Mouse (Mus musculus) MEL (cell line): ENCODE measurements around the gene Ap5z1. TPM values are rescaled to one million over a fixed set of nuclear protein-coding genes. Genes with fewer than 3 reads are reported as not detected.

ENCODE experiments used
- DNase-seq: peaks from one replicate; pipeline ENCODE4 v3.0.0; 2011; ENCODE audit warnings: low read depth, low spot score
- H3K27ac ChIP-seq: 2 replicates; pipeline ENCODE4 v1.5.1; 2012; ENCODE audit warnings: low read depth, mild to moderate bottlenecking, control low read depth, low read length, moderate library complexity; ENCODE audit not compliant: control insufficient read depth
- H3K27me3 ChIP-seq, 2 experiments: fragments of 150-350 bp in 1 of 2; sonication (generic) in 1 of 2; 2 replicates each; pipeline ENCODE4 v1.6.1; 2012; ENCODE audit warnings: low read length in 2 of 2, mild to moderate bottlenecking in 2 of 2, improper control_type of control experiment in 1 of 2, moderate library complexity in 1 of 2; ENCODE audit not compliant: insufficient read depth in 2 of 2, control insufficient read depth in 1 of 2
- H3K36me3 ChIP-seq, 2 experiments: 2 replicates each; pipeline ENCODE4 v1.6.1; 2012 to 2014; ENCODE audit warnings: low read length in 2 of 2, improper control_type of control experiment in 1 of 2, inconsistent platforms in 1 of 2, mild to moderate bottlenecking in 1 of 2; ENCODE audit not compliant: insufficient read depth in 2 of 2, control insufficient read depth in 1 of 2
- H3K4me1 ChIP-seq, 2 experiments: fragments of 150-350 bp in 1 of 2; sonication (generic) in 1 of 2; 2 replicates each; pipeline ENCODE4 v1.6.1; 2012; ENCODE audit warnings: low read length in 2 of 2, improper control_type of control experiment in 1 of 2, mild to moderate bottlenecking in 1 of 2; ENCODE audit not compliant: insufficient read depth in 2 of 2, control insufficient read depth in 1 of 2
- H3K4me3 ChIP-seq, 2 experiments: fragments of 150-350 bp in 1 of 2; sonication (generic) in 1 of 2; 2 replicates each; pipeline ENCODE4 v1.5.1; 2012; ENCODE audit warnings: low read depth in 2 of 2, low read length in 2 of 2, mild to moderate bottlenecking in 2 of 2, moderate library complexity in 2 of 2, control low read depth in 1 of 2, improper control_type of control experiment in 1 of 2; ENCODE audit not compliant: control insufficient read depth in 1 of 2, insufficient read depth in 1 of 2
- H3K79me2 ChIP-seq: 2 replicates; pipeline ENCODE4 v1.6.1; 2012; ENCODE audit warnings: mild to moderate bottlenecking, low read length, moderate library complexity; ENCODE audit not compliant: control insufficient read depth, poor library complexity, insufficient read depth
- H3K9ac ChIP-seq: 2 replicates; pipeline ENCODE4 v1.6.1; 2012; ENCODE audit warnings: low read depth, mild to moderate bottlenecking, control low read depth, low read length, moderate library complexity; ENCODE audit not compliant: control insufficient read depth, poor library complexity, severe bottlenecking
- H3K9me3 ChIP-seq: fragments of 150-350 bp; sonication (generic); replicated peaks from 2 replicates; pipeline ENCODE4 v1.6.1; 2012; ENCODE audit warnings: mild to moderate bottlenecking, low read length, improper control_type of control experiment, moderate library complexity; ENCODE audit not compliant: insufficient read depth
- E2F4 ChIP-seq: IDR thresholded peaks from 2 replicates; pipeline ENCODE4 v1.6.1; 2011; ENCODE audit warnings: low read depth, low read length, improper control_type of control experiment, borderline replicate concordance
- ELF1 ChIP-seq: IDR thresholded peaks from 2 replicates; pipeline ENCODE4 v1.6.1; 2014; ENCODE audit warnings: low read depth, mild to moderate bottlenecking, inconsistent platforms, low read length, improper control_type of control experiment, moderate library complexity
- GATA1 ChIP-seq: IDR thresholded peaks from 2 replicates; pipeline ENCODE4 v1.6.1; 2011; ENCODE audit warnings: low read depth, low read length, improper control_type of control experiment
- MAFK ChIP-seq: IDR thresholded peaks from 2 replicates; pipeline ENCODE4 v1.6.1; 2011; ENCODE audit warnings: low read depth, mild to moderate bottlenecking, low read length, improper control_type of control experiment, borderline replicate concordance
- MAX ChIP-seq: IDR thresholded peaks from 2 replicates; pipeline ENCODE4 v1.6.1; 2011; ENCODE audit warnings: low read length, improper control_type of control experiment
- MAZ ChIP-seq: IDR thresholded peaks from 2 replicates; pipeline ENCODE4 v1.6.1; 2012; ENCODE audit warnings: low read depth, mild to moderate bottlenecking, inconsistent platforms, low read length, improper control_type of control experiment
- NRF1 ChIP-seq: IDR thresholded peaks from 2 replicates; pipeline ENCODE4 v1.6.1; 2014; ENCODE audit warnings: low read depth, mild to moderate bottlenecking, inconsistent platforms, low read length, improper control_type of control experiment, moderate library complexity; ENCODE audit not compliant: poor library complexity, insufficient read depth, severe bottlenecking
- RAD21 ChIP-seq: IDR thresholded peaks from 2 replicates; pipeline ENCODE4 v1.6.1; 2011; ENCODE audit warnings: mild to moderate bottlenecking, low read depth, low read length, improper control_type of control experiment
- RCOR1 ChIP-seq: IDR thresholded peaks from 2 replicates; pipeline ENCODE4 v1.6.1; 2012; ENCODE audit warnings: low read depth, mild to moderate bottlenecking, inconsistent platforms, low read length, improper control_type of control experiment
- SMC3 ChIP-seq: IDR thresholded peaks from 2 replicates; pipeline ENCODE4 v1.6.1; 2011; ENCODE audit warnings: low read depth, low read length, improper control_type of control experiment
- TBP ChIP-seq: IDR thresholded peaks from 2 replicates; pipeline ENCODE4 v1.8.0; 2011; ENCODE audit warnings: low read depth, low read length, improper control_type of control experiment
- TCF12 ChIP-seq: IDR thresholded peaks from 2 replicates; pipeline ENCODE4 v1.6.1; 2014; ENCODE audit warnings: low read depth, mild to moderate bottlenecking, inconsistent platforms, low read length, improper control_type of control experiment, moderate library complexity
- UBTF ChIP-seq: IDR thresholded peaks from 2 replicates; pipeline ENCODE4 v1.6.1; 2012; ENCODE audit warnings: low read depth, mild to moderate bottlenecking, inconsistent platforms, low read length, improper control_type of control experiment, moderate library complexity, borderline replicate concordance; ENCODE audit not compliant: insufficient read depth
- USF1 ChIP-seq: IDR thresholded peaks from 2 replicates; pipeline ENCODE4 v1.6.1; 2014; ENCODE audit warnings: low read depth, mild to moderate bottlenecking, inconsistent platforms, low read length, improper control_type of control experiment, moderate library complexity
- USF2 ChIP-seq, 2 experiments: IDR thresholded peaks; 2 replicates each; pipeline ENCODE4 v1.6.1; 2011 to 2012; ENCODE audit warnings: improper control_type of control experiment in 2 of 2, low read length in 2 of 2, borderline replicate concordance in 1 of 2, inconsistent platforms in 1 of 2, low read depth in 1 of 2, mild to moderate bottlenecking in 1 of 2; ENCODE audit not compliant: insufficient read depth in 1 of 2
- ZC3H11A ChIP-seq: IDR thresholded peaks from 2 replicates; pipeline ENCODE4 v1.6.1; 2012; ENCODE audit warnings: low read depth, mild to moderate bottlenecking, inconsistent platforms, low read length, improper control_type of control experiment
- polyA plus RNA-seq, 2 experiments: library from polyadenylated mRNA; stranded (reverse) in 1 of 2; unstranded in 1 of 2; fragments of >175 nt in 1 of 2; fragments of >200 nt in 1 of 2; gene quantifications; 2 replicates each; pipeline versions ENCODE4 v1.2.1 to v1.2.4; 2012; ENCODE audit warnings: low replicate concordance in 2 of 2, low read depth in 1 of 2; ENCODE audit not compliant: insufficient read length in 2 of 2, insufficient read depth in 1 of 2, missing spikeins in 1 of 2
- total RNA-seq: library from RNA; depleted of rRNA; stranded (reverse); fragments of 300-350 nt; gene quantifications from 2 replicates; pipeline ENCODE4 v1.2.3, GENCODE M21; 2012

Ap5z1 gene
- total and polyA plus RNA-seq, 3 experiments, result 4.4 to 13.5 TPM; not detected in 1

DNA sequence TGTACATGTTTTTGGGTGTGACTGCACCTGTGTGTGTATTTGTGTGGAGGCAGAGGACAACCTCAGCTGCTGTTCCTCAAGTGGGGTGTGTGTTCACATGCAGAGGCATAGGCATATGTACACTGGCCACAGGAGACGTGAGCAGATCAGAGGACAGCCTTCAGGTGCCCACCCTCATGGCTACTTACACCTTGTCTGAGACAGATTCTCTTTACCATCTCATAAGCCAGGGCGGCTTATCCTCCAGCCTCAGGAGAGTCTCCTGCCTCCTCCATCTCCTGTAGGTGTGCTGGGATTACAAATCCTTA, 1.1 kb upstream of the Ap5z1 start:
- TF ChIP-seq USF1 (no peak), ELF1 (no peak), ZC3H11A (no peak), MAX (no peak), TBP (no peak), MAFK (no peak), SMC3 (no peak), TCF12 (no peak), UBTF (no peak), USF2 (IDR thresholded peaks at IDR 0.05; ENCODE audit: borderline replicate concordance in 1 of 2, insufficient read depth in 1 of 2, low read depth in 1 of 2, low read length in 2 of 2) (no peak), MAZ (no peak), NRF1 (no peak)
- Histone ChIP-seq H3K9me3 (no peaks in the 10 kb centered on the region), H3K27me3 (no peaks in the 10 kb centered on the region), H3K4me3 (no peak overlapping the region), H3K4me1 (peaks cover 0 to 8% of the 10 kb centered on the region in 2 experiments; a peak in 2 of 4 replicates), H3K9ac (no peak overlapping the region), H3K79me2 (peaks cover 2% of the 10 kb centered on the region; the same call in 1 of the 2 replicates), H3K27ac (no peak overlapping the region), H3K36me3 (0 out of 4 replicates have a peak, but pooled peaks cover 0 to 2% of the 10 kb centered on the region in 2 experiments)
- no peak for DNase-seq

DNA sequence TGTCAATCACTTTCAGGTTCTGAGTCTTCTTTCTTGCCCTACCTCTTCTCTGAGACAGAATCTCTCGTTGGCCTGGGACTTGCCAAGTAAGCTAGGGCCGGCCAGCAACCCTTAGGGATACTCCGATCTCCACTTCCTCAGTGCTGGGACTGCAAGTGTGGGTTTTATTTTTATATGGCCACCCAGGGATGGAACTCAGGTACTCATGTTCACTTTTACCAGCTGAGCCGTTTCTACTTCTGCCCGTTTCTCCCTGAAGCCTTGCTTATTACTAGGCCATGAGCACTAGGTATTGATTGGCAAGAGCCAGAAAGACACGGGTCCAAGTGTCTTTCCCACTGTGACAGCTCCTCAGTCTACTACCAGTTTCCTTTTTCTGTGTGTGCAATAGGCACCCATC, 733 bp upstream of the Ap5z1 start:
- Histone ChIP-seq H3K79me2 (peaks cover 2% of the 10 kb centered on the region; the same call in 1 of the 2 replicates), H3K9me3 (no peaks in the 10 kb centered on the region), H3K4me1 (peaks cover 0 to 8% of the 10 kb centered on the region in 2 experiments; a peak in 2 of 4 replicates), H3K27me3 (no peaks in the 10 kb centered on the region), H3K9ac (peak overlapping the region; percentile 72), H3K36me3 (0 out of 4 replicates have a peak, but pooled peaks cover 0 to 2% of the 10 kb centered on the region in 2 experiments), H3K4me3 (peak overlapping the region; percentile 45 to 49; a peak in 3 of 4 replicates), H3K27ac (peak overlapping the region; percentile 60)
- DNase-seq, result no peak
- no peak for TF ChIP-seq RCOR1
- no peak for TF ChIP-seq GATA1
- no peak for TF ChIP-seq E2F4
- TF ChIP-seq RAD21, result no peak
- TF ChIP-seq, all 39 proteins: peak for 0
